Mouse (Mus musculus): ENCODE data around the gene Rcc1. TPM values are rescaled to one million over a fixed set of nuclear protein-coding genes. Genes with fewer than 3 reads are reported as not detected.

Gene Rcc1
- polyA plus RNA-seq, 2 experiments: 21.5 to 27.2 TPM

DNA sequence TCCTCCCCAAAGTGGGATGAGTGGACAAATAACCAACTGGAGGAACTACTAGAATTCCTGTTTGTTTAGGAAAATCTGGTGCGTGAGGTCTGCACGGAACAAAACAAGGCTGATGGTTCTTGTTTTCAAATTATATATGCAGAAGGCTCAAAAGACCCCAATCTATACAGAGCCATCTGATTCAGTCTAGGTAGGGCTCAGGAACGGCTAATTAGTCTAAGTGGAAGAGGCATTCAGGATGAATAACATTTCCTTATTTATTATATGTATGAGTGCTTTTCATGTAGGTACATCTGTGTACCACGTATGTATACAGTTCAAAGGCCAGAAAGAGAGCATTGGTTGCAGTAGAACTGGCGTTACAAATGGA lies 7.6 kb downstream of the Rcc1 start:
- Histone ChIP-seq H3K36me3 (replicated peaks; ENCODE audit: control insufficient read depth, insufficient read depth, low read depth) (peaks cover 6% of the 10 kb centered on the region), H3K9me3 (ENCODE audit: control insufficient read depth, low read length) (no peaks in the 10 kb centered on the region), H3K27ac (no peak overlapping the region), H3K4me1 (replicated peaks; ENCODE audit: control insufficient read depth in 2 of 2, insufficient read depth in 2 of 2, low read length in 1 of 2) (peaks cover 12 to 28% of the 10 kb centered on the region in 2 experiments), H3K4me3 (ENCODE audit: insufficient read depth in 1 of 2, low read depth in 2 of 2, low read length in 2 of 2) (peak overlapping the region in 1 of 2 experiments; percentile 72; a peak in 2 of 4 replicates), H3K27me3 (ENCODE audit: control insufficient read depth, insufficient read depth, low read length) (no peaks in the 10 kb centered on the region), H3K4me2 (ENCODE audit: low read depth) (peak overlapping the region; percentile 92), H3K9ac (replicated peaks) (no peak overlapping the region)
- ATAC-seq (ENCODE audit: insufficient read depth) (no peak), DNase-seq (ENCODE audit: low read depth in 3 of 3, low spot score in 3 of 3) (no peak)
- 43% methylated on average over 5 of the region's 5 CpGs for WGBS (ENCODE audit: insufficient replicate concordance)
- no peak for TF ChIP-seq CTCF (IDR thresholded peaks at IDR 0.05; ENCODE audit: low read depth)
- TF ChIP-seq EP300 (IDR thresholded peaks at IDR 0.05; ENCODE audit: low read depth): no peak

DNA sequence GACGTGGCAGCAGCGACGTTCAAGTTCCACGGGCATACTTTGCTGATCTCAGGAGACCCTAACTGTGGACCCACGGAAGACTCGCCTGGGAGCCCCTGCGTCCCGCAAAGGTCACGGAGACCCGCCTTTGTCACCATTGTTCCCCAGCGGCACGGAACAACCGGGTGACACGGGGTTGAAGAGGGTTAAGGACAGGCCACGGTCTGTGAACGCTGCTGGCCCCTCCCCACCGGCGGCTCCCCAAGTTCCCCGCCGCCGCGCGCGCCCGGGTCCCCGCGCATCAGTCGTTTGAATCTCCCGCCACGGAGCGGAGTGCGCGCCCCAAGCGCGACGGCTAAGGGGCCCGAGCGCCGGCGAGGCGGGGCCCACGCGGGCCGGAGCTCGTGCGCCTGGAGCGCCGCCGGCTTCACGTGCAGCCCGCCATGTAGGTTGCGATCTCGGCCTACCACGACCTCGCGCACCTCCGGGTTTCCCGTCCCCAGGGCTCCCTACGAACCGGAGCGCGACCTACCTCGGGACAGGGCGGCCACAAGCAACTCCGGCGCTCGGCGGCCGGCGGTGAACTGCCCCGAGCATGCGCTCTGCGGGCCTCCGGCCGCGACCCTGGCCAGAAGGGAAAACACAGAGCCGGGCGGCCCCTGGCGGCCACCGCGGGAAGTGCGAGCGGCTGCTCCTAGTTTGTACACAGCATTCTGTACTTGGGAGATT lies 8.1 kb downstream of the Rcc1 start:
- peaks cover 12 to 27% of the 10 kb centered on the region in 2 experiments for H3K4me1 ChIP-seq (replicated peaks; ENCODE audit: control insufficient read depth in 2 of 2, insufficient read depth in 2 of 2, low read length in 1 of 2)
- TF ChIP-seq CTCF (IDR thresholded peaks at IDR 0.05; ENCODE audit: low read depth) (peak; percentile 93), EP300 (IDR thresholded peaks at IDR 0.05; ENCODE audit: low read depth) (0 out of 2 replicates have a peak, but pooled peaks have one; percentile 25)

DNA sequence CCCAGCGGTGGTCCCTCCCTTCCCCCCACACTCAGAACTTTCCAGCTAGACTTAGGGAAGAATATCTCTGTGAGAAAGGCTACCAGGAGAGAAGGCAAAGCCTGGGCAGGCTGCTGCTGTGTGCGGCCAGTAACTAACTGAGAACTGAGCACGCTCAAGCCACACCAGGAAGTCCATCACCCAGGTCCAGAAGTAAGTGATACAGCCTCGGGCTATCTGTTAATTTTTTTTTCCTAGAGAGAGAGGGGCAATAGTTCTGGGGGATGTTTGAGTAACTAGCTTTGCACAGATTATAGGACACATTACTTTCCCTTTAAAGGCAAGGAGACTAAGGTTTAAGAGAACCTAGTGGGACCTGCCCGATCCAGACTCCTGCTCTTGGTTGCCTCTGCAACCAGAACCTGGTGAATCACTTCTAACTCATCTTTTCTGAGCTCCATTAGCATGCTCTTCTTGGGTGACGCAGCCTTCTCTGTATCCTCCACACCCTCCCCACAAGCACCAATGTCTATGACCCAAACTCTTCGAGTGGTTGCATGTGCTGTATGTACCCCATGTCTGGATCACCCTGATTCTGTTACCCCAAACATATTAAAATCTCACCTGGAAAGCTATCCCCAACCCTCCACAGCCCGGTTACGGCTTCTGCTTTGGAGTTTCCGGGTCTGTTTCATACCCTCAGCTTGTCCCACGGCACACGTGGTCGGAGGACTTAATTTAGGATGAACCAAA lies 8.8 kb downstream of the Rcc1 start:
- ATAC-seq (ENCODE audit: insufficient read depth) (peak; percentile 51), DNase-seq (ENCODE audit: low read depth in 3 of 3, low spot score in 3 of 3) (peak in 1 of 3 experiments; percentile 52)
- Histone ChIP-seq H3K4me1 (replicated peaks; ENCODE audit: control insufficient read depth in 2 of 2, insufficient read depth in 2 of 2, low read length in 1 of 2) (peaks cover 12 to 27% of the 10 kb centered on the region in 2 experiments), H3K27ac (peak overlapping the region; percentile 78), H3K9ac (replicated peaks) (peak overlapping the region; percentile 88), H3K4me3 (ENCODE audit: insufficient read depth in 1 of 2, low read depth in 2 of 2, low read length in 2 of 2) (peak overlapping the region; percentile 72 to 79), H3K9me3 (ENCODE audit: control insufficient read depth, low read length) (no peaks in the 10 kb centered on the region), H3K36me3 (replicated peaks; ENCODE audit: control insufficient read depth, insufficient read depth, low read depth) (peaks cover 10% of the 10 kb centered on the region), H3K4me2 (ENCODE audit: low read depth) (peak overlapping the region; percentile 92), H3K27me3 (ENCODE audit: control insufficient read depth, insufficient read depth, low read length) (no peaks in the 10 kb centered on the region)
- TF ChIP-seq EP300 (IDR thresholded peaks at IDR 0.05; ENCODE audit: low read depth) (no peak), CTCF (IDR thresholded peaks at IDR 0.05; ENCODE audit: low read depth) (no peak)
- WGBS (ENCODE audit: insufficient replicate concordance): 3% methylated on average over 13 of the region's 13 CpGs

More for the DNA sequence above, 8.1 kb downstream of the Rcc1 start:
- H3K9ac ChIP-seq (replicated peaks): peak overlapping the region; percentile 88
- WGBS (ENCODE audit: insufficient replicate concordance): under 1% methylated on average over 83 of the region's 83 CpGs
- H3K9me3 ChIP-seq (ENCODE audit: control insufficient read depth, low read length): no peaks in the 10 kb centered on the region
- peak overlapping the region; percentile 92 for H3K4me2 ChIP-seq (ENCODE audit: low read depth)
- H3K27me3 ChIP-seq (ENCODE audit: control insufficient read depth, insufficient read depth, low read length): no peaks in the 10 kb centered on the region
- ATAC-seq (ENCODE audit: insufficient read depth): peak; percentile 87
- H3K27ac ChIP-seq: peak overlapping the region; percentile 78
- peak overlapping the region; percentile 72 to 79 for H3K4me3 ChIP-seq (ENCODE audit: insufficient read depth in 1 of 2, low read depth in 2 of 2, low read length in 2 of 2)
- peak; percentile 74 to 79 (median 76) for DNase-seq (ENCODE audit: low read depth in 3 of 3, low spot score in 3 of 3)
- H3K36me3 ChIP-seq (replicated peaks; ENCODE audit: control insufficient read depth, insufficient read depth, low read depth): peaks cover 4% of the 10 kb centered on the region

DNA sequence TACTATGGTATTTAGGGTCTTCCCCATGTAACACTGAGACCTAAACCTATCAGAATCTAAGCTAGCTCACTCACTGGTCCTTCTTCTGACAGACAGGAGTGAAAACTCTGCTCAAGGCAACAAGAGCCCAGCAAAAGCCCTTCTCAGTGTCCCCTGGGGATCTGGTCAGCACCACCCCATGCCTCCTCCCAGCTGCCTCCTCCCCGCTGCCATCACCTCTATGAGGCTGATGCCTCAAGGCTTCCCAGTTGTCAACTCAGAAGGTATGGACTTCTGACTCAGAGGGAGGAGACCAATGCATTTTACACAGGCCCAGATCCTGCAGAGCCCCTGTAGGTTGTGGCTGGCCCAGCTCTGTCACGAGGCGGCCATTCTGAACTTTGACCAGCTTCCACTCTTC lies 12.0 kb downstream of the Rcc1 start:
- no peak overlapping the region for H3K4me3 ChIP-seq (ENCODE audit: insufficient read depth in 1 of 2, low read depth in 2 of 2, low read length in 2 of 2)
- no peak overlapping the region for H3K27ac ChIP-seq
- no peaks in the 10 kb centered on the region for H3K27me3 ChIP-seq (ENCODE audit: control insufficient read depth, insufficient read depth, low read length)
- H3K4me2 ChIP-seq (ENCODE audit: low read depth): no peak overlapping the region
- no peak for TF ChIP-seq CTCF (IDR thresholded peaks at IDR 0.05; ENCODE audit: low read depth)
- no peak for TF ChIP-seq EP300 (IDR thresholded peaks at IDR 0.05; ENCODE audit: low read depth)
- ATAC-seq (ENCODE audit: insufficient read depth) (no peak), DNase-seq (ENCODE audit: low read depth in 3 of 3, low spot score in 3 of 3) (no peak)
- H3K9ac ChIP-seq (replicated peaks): no peak overlapping the region
- H3K4me1 ChIP-seq (replicated peaks; ENCODE audit: control insufficient read depth in 2 of 2, insufficient read depth in 2 of 2, low read length in 1 of 2): peaks cover 12 to 25% of the 10 kb centered on the region in 2 experiments
- 77% methylated on average over 3 of the region's 3 CpGs for WGBS (ENCODE audit: insufficient replicate concordance)
- no peaks in the 10 kb centered on the region for H3K9me3 ChIP-seq (ENCODE audit: control insufficient read depth, low read length)
- peaks cover 40% of the 10 kb centered on the region for H3K36me3 ChIP-seq (replicated peaks; ENCODE audit: control insufficient read depth, insufficient read depth, low read depth)

DNA sequence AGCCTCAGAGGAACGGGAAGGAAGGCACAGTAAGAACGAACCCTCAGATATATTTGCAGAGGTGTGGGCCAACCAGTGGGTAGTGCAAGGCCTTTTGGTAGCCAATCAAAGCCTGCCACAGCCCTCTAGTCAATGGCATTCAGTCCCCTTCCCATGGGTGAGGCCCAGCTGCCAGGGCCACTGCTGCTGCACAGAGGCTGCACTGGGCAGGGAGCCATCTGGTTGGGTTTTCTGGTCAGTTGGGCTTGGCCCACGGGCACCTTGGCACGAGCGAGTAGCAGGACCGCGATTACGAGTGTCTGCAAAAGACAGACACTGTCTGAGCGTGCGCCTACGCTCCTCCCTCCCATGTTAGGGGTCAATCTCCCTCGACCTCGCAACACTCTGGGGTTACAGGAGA lies 14.5 kb downstream of the Rcc1 start:
- DNase-seq (ENCODE audit: low read depth in 3 of 3, low spot score in 3 of 3): no peak
- 88% methylated on average over 13 of the region's 13 CpGs for WGBS (ENCODE audit: insufficient replicate concordance)
- ATAC-seq (ENCODE audit: insufficient read depth): no peak

More for the DNA sequence above, 14.5 kb downstream of the Rcc1 start:
- Histone ChIP-seq H3K36me3 (replicated peaks; ENCODE audit: control insufficient read depth, insufficient read depth, low read depth) (peaks cover 65% of the 10 kb centered on the region), H3K9me3 (ENCODE audit: control insufficient read depth, low read length) (no peaks in the 10 kb centered on the region), H3K27ac (no peak overlapping the region), H3K4me2 (ENCODE audit: low read depth) (no peak overlapping the region), H3K4me3 (ENCODE audit: insufficient read depth in 1 of 2, low read depth in 2 of 2, low read length in 2 of 2) (no peak overlapping the region), H3K4me1 (replicated peaks; ENCODE audit: control insufficient read depth in 2 of 2, insufficient read depth in 2 of 2, low read length in 1 of 2) (peaks cover 12 to 18% of the 10 kb centered on the region in 2 experiments), H3K27me3 (ENCODE audit: control insufficient read depth, insufficient read depth, low read length) (no peaks in the 10 kb centered on the region), H3K9ac (replicated peaks) (no peak overlapping the region)
- TF ChIP-seq CTCF (IDR thresholded peaks at IDR 0.05; ENCODE audit: low read depth) (no peak), EP300 (IDR thresholded peaks at IDR 0.05; ENCODE audit: low read depth) (no peak)
